Mouse (Mus musculus): ENCODE measurements around the gene Thap2. TPM values are rescaled to one million over a fixed set of nuclear protein-coding genes. Genes with fewer than 3 reads are reported as not detected.

The Thap2 gene
- polyA plus RNA-seq, 1 experiment from 2014 or later: 29.2 TPM

GRCm38 (mm10) chr10:115349029-115349428 is 35.2 kb downstream of the Thap2 start:
- ATAC-seq (replicated peaks; ENCODE audit: low FRiP score): no peak
- H3K9me3 ChIP-seq (ENCODE audit: control insufficient read depth, low read length): no peaks in the 10 kb centered on the region
- no peak overlapping the region for H3K27ac ChIP-seq (ENCODE audit: low read depth, low read length)
- 78% methylated on average over 10 of the region's 10 CpGs for WGBS
- H3K9ac ChIP-seq (ENCODE audit: low read length): no peak overlapping the region
- no peaks in the 10 kb centered on the region for H3K4me1 ChIP-seq (replicated peaks; ENCODE audit: control insufficient read depth, insufficient read depth, low read length)
- H3K27me3 ChIP-seq (ENCODE audit: control insufficient read depth, insufficient read depth, low read length): no peaks in the 10 kb centered on the region
- DNase-seq (ENCODE audit: low spot score): no peak
- H3K36me3 ChIP-seq (ENCODE audit: control insufficient read depth, insufficient read depth, low read length): no peaks in the 10 kb centered on the region
- H3K4me2 ChIP-seq (ENCODE audit: low read depth, low read length, severe bottlenecking): no peak overlapping the region
- H3K4me3 ChIP-seq (ENCODE audit: low read depth, low read length): no peak overlapping the region

DNA sequence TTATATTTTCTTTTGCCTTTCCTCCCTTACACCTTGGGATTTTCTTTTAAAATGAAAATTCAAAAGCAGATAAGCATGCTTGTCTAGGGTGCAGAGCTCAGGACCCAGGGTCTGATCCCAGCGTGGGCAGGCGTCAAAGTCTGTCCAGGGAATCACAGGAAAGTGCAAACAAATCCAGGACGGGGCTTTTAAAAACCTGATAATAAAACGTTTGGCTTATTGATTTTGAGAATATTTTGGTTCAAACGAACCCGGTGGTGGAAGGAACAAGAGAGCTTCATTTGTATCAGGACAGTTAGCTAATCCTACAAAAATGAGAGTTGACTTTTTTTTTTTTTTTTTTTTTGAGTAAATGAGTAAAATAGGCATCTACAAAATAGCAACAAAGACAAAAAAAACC is 36.1 kb downstream of the Thap2 start:
- no peaks in the 10 kb centered on the region for H3K9me3 ChIP-seq (ENCODE audit: control insufficient read depth, low read length)
- DNase-seq (ENCODE audit: low spot score) (no peak), ATAC-seq (replicated peaks; ENCODE audit: low FRiP score) (no peak)
- no peak overlapping the region for H3K4me3 ChIP-seq (ENCODE audit: low read depth, low read length)
- no peak overlapping the region for H3K27ac ChIP-seq (ENCODE audit: low read depth, low read length)
- H3K9ac ChIP-seq (ENCODE audit: low read length): no peak overlapping the region
- no peak overlapping the region for H3K4me2 ChIP-seq (ENCODE audit: low read depth, low read length, severe bottlenecking)
- no peaks in the 10 kb centered on the region for H3K27me3 ChIP-seq (ENCODE audit: control insufficient read depth, insufficient read depth, low read length)
- WGBS: 85% methylated on average over 6 of the region's 6 CpGs
- no peaks in the 10 kb centered on the region for H3K4me1 ChIP-seq (replicated peaks; ENCODE audit: control insufficient read depth, insufficient read depth, low read length)
- H3K36me3 ChIP-seq (ENCODE audit: control insufficient read depth, insufficient read depth, low read length): no peaks in the 10 kb centered on the region

GRCm38 (mm10) chr10:115346444-115346843 is 37.8 kb downstream of the Thap2 start:
- Histone ChIP-seq H3K4me3 (ENCODE audit: low read depth, low read length) (no peak overlapping the region), H3K4me2 (ENCODE audit: low read depth, low read length, severe bottlenecking) (no peak overlapping the region), H3K4me1 (replicated peaks; ENCODE audit: control insufficient read depth, insufficient read depth, low read length) (no peaks in the 10 kb centered on the region), H3K27me3 (ENCODE audit: control insufficient read depth, insufficient read depth, low read length) (no peaks in the 10 kb centered on the region), H3K36me3 (ENCODE audit: control insufficient read depth, insufficient read depth, low read length) (no peaks in the 10 kb centered on the region), H3K9ac (ENCODE audit: low read length) (no peak overlapping the region), H3K27ac (ENCODE audit: low read depth, low read length) (no peak overlapping the region), H3K9me3 (ENCODE audit: control insufficient read depth, low read length) (no peaks in the 10 kb centered on the region)
- ATAC-seq (replicated peaks; ENCODE audit: low FRiP score) (no peak), DNase-seq (ENCODE audit: low spot score) (no peak)

GRCm38 (mm10) chr10:115342771-115343425 is 41.3 kb downstream of the Thap2 start:
- Histone ChIP-seq H3K36me3 (ENCODE audit: control insufficient read depth, insufficient read depth, low read length) (no peaks in the 10 kb centered on the region), H3K9ac (ENCODE audit: low read length) (no peak overlapping the region), H3K4me3 (ENCODE audit: low read depth, low read length) (no peak overlapping the region), H3K4me1 (replicated peaks; ENCODE audit: control insufficient read depth, insufficient read depth, low read length) (no peaks in the 10 kb centered on the region), H3K4me2 (ENCODE audit: low read depth, low read length, severe bottlenecking) (no peak overlapping the region), H3K9me3 (ENCODE audit: control insufficient read depth, low read length) (no peaks in the 10 kb centered on the region), H3K27ac (ENCODE audit: low read depth, low read length) (no peak overlapping the region), H3K27me3 (ENCODE audit: control insufficient read depth, insufficient read depth, low read length) (no peaks in the 10 kb centered on the region)
- WGBS: 85% methylated on average over 4 of the region's 4 CpGs
- no peak for DNase-seq (ENCODE audit: low spot score)
- ATAC-seq (replicated peaks; ENCODE audit: low FRiP score): no peak

GRCm38 (mm10) chr10:115339820-115340328 is 44.4 kb downstream of the Thap2 start:
- no peak overlapping the region for H3K9ac ChIP-seq (ENCODE audit: low read length)
- whole genome bisulfite sequencing: 92% methylated on average over 7 of the region's 7 CpGs
- no peak for ATAC-seq (replicated peaks; ENCODE audit: low FRiP score)
- H3K36me3 ChIP-seq (ENCODE audit: control insufficient read depth, insufficient read depth, low read length): no peaks in the 10 kb centered on the region
- H3K4me1 ChIP-seq (replicated peaks; ENCODE audit: control insufficient read depth, insufficient read depth, low read length): no peaks in the 10 kb centered on the region
- no peaks in the 10 kb centered on the region for H3K27me3 ChIP-seq (ENCODE audit: control insufficient read depth, insufficient read depth, low read length)
- no peaks in the 10 kb centered on the region for H3K9me3 ChIP-seq (ENCODE audit: control insufficient read depth, low read length)
- no peak overlapping the region for H3K4me2 ChIP-seq (ENCODE audit: low read depth, low read length, severe bottlenecking)
- H3K27ac ChIP-seq (ENCODE audit: low read depth, low read length): no peak overlapping the region
- no peak for DNase-seq (ENCODE audit: low spot score)
- H3K4me3 ChIP-seq (ENCODE audit: low read depth, low read length): no peak overlapping the region

- Histone ChIP-seq H3K9ac (ENCODE audit: low read length) (no peak overlapping the region), H3K4me3 (ENCODE audit: low read depth, low read length) (no peak overlapping the region), H3K27me3 (ENCODE audit: control insufficient read depth, insufficient read depth, low read length) (no peaks in the 10 kb centered on the region), H3K9me3 (ENCODE audit: control insufficient read depth, low read length) (no peaks in the 10 kb centered on the region), H3K36me3 (ENCODE audit: control insufficient read depth, insufficient read depth, low read length) (no peaks in the 10 kb centered on the region), H3K4me2 (ENCODE audit: low read depth, low read length, severe bottlenecking) (no peak overlapping the region), H3K4me1 (replicated peaks; ENCODE audit: control insufficient read depth, insufficient read depth, low read length) (no peaks in the 10 kb centered on the region), H3K27ac (ENCODE audit: low read depth, low read length) (no peak overlapping the region)
- WGBS: 84% methylated on average over 4 of the region's 4 CpGs
- ATAC-seq (replicated peaks; ENCODE audit: low FRiP score): no peak
- no peak for DNase-seq (ENCODE audit: low spot score)
These were observed 47.3 kb downstream of the Thap2 start for GRCm38 (mm10) chr10:115336901-115337300.

DNA sequence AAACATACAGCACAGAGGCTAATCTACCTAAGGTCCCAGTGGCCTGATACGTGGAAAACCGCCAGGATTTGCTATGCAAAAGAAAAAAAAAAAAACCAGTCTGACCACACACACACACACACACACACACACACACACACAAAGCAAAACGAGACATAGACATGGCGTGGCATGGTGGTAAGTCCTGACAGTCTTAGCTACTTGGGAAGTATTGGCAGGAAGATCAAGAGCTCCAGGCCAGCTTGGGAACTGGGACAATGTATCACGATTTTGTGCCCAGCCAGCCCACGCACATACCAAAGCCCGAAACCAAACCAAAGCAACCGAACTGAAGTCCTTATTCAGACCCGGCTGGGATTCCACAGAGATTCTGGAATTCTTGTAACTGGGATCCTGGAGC is 50.7 kb downstream of the Thap2 start:
- H3K27me3 ChIP-seq (ENCODE audit: control insufficient read depth, insufficient read depth, low read length): no peaks in the 10 kb centered on the region
- no peak overlapping the region for H3K9ac ChIP-seq (ENCODE audit: low read length)
- DNase-seq (ENCODE audit: low spot score) (no peak), ATAC-seq (replicated peaks; ENCODE audit: low FRiP score) (no peak)
- no peaks in the 10 kb centered on the region for H3K4me1 ChIP-seq (replicated peaks; ENCODE audit: control insufficient read depth, insufficient read depth, low read length)
- H3K36me3 ChIP-seq (ENCODE audit: control insufficient read depth, insufficient read depth, low read length): no peaks in the 10 kb centered on the region
- 80% methylated on average over 9 of the region's 9 CpGs for WGBS
- no peak overlapping the region for H3K4me3 ChIP-seq (ENCODE audit: low read depth, low read length)
- no peak overlapping the region for H3K4me2 ChIP-seq (ENCODE audit: low read depth, low read length, severe bottlenecking)
- no peaks in the 10 kb centered on the region for H3K9me3 ChIP-seq (ENCODE audit: control insufficient read depth, low read length)
- no peak overlapping the region for H3K27ac ChIP-seq (ENCODE audit: low read depth, low read length)

GRCm38 (mm10) chr10:115332997-115333396 is 51.2 kb downstream of the Thap2 start:
- Histone ChIP-seq H3K36me3 (ENCODE audit: control insufficient read depth, insufficient read depth, low read length) (no peaks in the 10 kb centered on the region), H3K4me3 (ENCODE audit: low read depth, low read length) (no peak overlapping the region), H3K27me3 (ENCODE audit: control insufficient read depth, insufficient read depth, low read length) (no peaks in the 10 kb centered on the region), H3K9ac (ENCODE audit: low read length) (no peak overlapping the region), H3K4me1 (replicated peaks; ENCODE audit: control insufficient read depth, insufficient read depth, low read length) (no peaks in the 10 kb centered on the region), H3K27ac (ENCODE audit: low read depth, low read length) (no peak overlapping the region), H3K4me2 (ENCODE audit: low read depth, low read length, severe bottlenecking) (no peak overlapping the region), H3K9me3 (ENCODE audit: control insufficient read depth, low read length) (no peaks in the 10 kb centered on the region)
- no peak for DNase-seq (ENCODE audit: low spot score)
- WGBS: 89% methylated on average over 4 of the region's 4 CpGs
- ATAC-seq (replicated peaks; ENCODE audit: low FRiP score): no peak

GRCm38 (mm10) chr10:115332420-115332952 is 51.8 kb downstream of the Thap2 start:
- H3K27ac ChIP-seq (ENCODE audit: low read depth, low read length): no peak overlapping the region
- DNase-seq (ENCODE audit: low spot score) (no peak), ATAC-seq (replicated peaks; ENCODE audit: low FRiP score) (no peak)
- H3K9me3 ChIP-seq (ENCODE audit: control insufficient read depth, low read length): no peaks in the 10 kb centered on the region
- no peak overlapping the region for H3K4me3 ChIP-seq (ENCODE audit: low read depth, low read length)
- no peaks in the 10 kb centered on the region for H3K36me3 ChIP-seq (ENCODE audit: control insufficient read depth, insufficient read depth, low read length)
- no peaks in the 10 kb centered on the region for H3K4me1 ChIP-seq (replicated peaks; ENCODE audit: control insufficient read depth, insufficient read depth, low read length)
- H3K9ac ChIP-seq (ENCODE audit: low read length): no peak overlapping the region
- no peak overlapping the region for H3K4me2 ChIP-seq (ENCODE audit: low read depth, low read length, severe bottlenecking)
- no peaks in the 10 kb centered on the region for H3K27me3 ChIP-seq (ENCODE audit: control insufficient read depth, insufficient read depth, low read length)
- WGBS: 91% methylated on average over 8 of the region's 8 CpGs
